Mouse (Mus musculus) CH12.LX (cell line): ENCODE measurements around the gene Hoxd4.

Source experiments
- CHD1 ChIP-seq: IDR thresholded peaks from 2 replicates; pipeline ENCODE4 v1.6.1; 2012; ENCODE audit warnings: low read depth, low read length, improper control_type of control experiment, inconsistent platforms
- CHD2 ChIP-seq: IDR thresholded peaks from 2 replicates; pipeline ENCODE4 v1.6.1; 2011; ENCODE audit warnings: low read length, improper control_type of control experiment
- CTCF ChIP-seq, 2 experiments: IDR thresholded peaks in 1 of 2; conservative IDR thresholded peaks in 1 of 2; 2 replicates each; pipeline ENCODE4 v1.5.1; 2011 to 2012; ENCODE audit warnings: low read depth in 2 of 2, low read length in 2 of 2, improper control_type of control experiment in 1 of 2, inconsistent platforms in 1 of 2, mild to moderate bottlenecking in 1 of 2, moderate library complexity in 1 of 2
- EP300 ChIP-seq: IDR thresholded peaks from 2 replicates; pipeline ENCODE4 v1.6.1; 2011; ENCODE audit warnings: low read length, improper control_type of control experiment
- GABPA ChIP-seq: IDR thresholded peaks from 2 replicates; pipeline ENCODE4 v1.6.1; 2012; ENCODE audit warnings: low read depth, low read length, improper control_type of control experiment, inconsistent platforms; ENCODE audit not compliant: insufficient replicate concordance
- MYC ChIP-seq: IDR thresholded peaks from 2 replicates; pipeline ENCODE4 v1.6.1; 2011; ENCODE audit warnings: low read depth, mild to moderate bottlenecking, improper control_type of control experiment, low read length
- NELFE ChIP-seq: IDR thresholded peaks from 2 replicates; pipeline ENCODE4 v1.6.1; 2011; ENCODE audit warnings: low read depth, low read length, improper control_type of control experiment
- NRF1 ChIP-seq: IDR thresholded peaks from 2 replicates; pipeline ENCODE4 v1.6.1; 2014; ENCODE audit warnings: low read depth, mild to moderate bottlenecking, inconsistent platforms, low read length, improper control_type of control experiment, moderate library complexity
- POLR2A ChIP-seq: IDR thresholded peaks from 2 replicates; pipeline ENCODE4 v1.6.1; 2011; ENCODE audit warnings: low read depth, mild to moderate bottlenecking, improper control_type of control experiment, low read length
- RCOR1 ChIP-seq: conservative IDR thresholded peaks from 2 replicates; pipeline ENCODE4 v1.6.1; 2012; ENCODE audit warnings: low read depth, mild to moderate bottlenecking, inconsistent platforms, low read length, improper control_type of control experiment
- ZMIZ1 ChIP-seq: IDR thresholded peaks from 2 replicates; pipeline ENCODE4 v1.6.1; 2012; ENCODE audit warnings: low read depth, mild to moderate bottlenecking, inconsistent platforms, low read length, improper control_type of control experiment

DNA sequence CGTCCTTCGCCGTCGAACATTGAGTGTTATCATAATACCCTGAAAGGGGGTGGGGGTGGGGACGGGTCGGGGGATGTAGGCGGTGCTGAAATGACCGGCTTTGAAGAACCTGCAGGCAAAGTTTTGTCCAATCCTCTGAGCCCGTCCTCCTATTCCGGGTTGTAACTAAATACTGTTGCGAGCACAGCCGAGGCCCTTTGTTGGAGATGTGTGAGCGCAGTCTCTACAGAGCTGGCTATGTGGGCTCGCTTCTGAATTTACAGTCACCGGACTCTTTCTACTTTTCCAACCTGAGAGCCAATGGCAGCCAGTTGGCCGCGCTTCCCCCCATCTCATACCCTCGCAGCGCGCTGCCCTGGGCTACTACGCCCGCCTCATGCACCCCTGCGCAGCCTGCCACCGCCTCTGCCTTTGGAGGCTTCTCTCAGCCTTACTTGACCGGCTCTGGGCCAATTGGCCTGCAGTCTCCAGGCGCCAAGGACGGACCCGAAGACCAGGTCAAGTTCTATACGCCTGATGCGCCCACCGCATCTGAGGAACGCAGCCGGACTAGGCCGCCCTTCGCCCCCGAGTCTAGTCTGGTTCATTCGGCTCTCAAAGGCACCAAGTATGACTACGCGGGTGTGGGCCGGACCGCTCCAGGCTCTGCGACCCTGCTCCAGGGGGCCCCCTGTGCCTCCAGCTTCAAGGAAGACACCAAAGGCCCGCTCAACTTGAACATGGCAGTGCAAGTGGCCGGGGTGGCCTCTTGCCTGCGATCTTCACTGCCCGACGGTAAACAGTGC, 36.7 kb upstream of the Hoxd4 start, which contains the start of gene Hoxd12:
- TF ChIP-seq ZMIZ1 (no peak), NRF1 (no peak), RCOR1 (no peak), CTCF (conservative IDR thresholded peaks at IDR 0.05 in 1 of 2, IDR thresholded peaks at IDR 0.05 in 1 of 2; ENCODE audit: low read depth in 2 of 2, low read length in 2 of 2) (no peak), MYC (no peak), CHD2 (no peak), NELFE (no peak), GABPA (no peak), CHD1 (no peak), EP300 (no peak), POLR2A (no peak)
